Mouse (Mus musculus): Measurements from ENCODE around the gene Mnd1. TPM values are rescaled to one million over a fixed set of nuclear protein-coding genes. Genes with fewer than 3 reads are reported as not detected.

Gene Mnd1
- polyA plus RNA-seq (2015; fragmentation: Nextera tagmentation; extraction: Ambion mirVana): 5.3 and 6.5 TPM in 2 replicates

DNA sequence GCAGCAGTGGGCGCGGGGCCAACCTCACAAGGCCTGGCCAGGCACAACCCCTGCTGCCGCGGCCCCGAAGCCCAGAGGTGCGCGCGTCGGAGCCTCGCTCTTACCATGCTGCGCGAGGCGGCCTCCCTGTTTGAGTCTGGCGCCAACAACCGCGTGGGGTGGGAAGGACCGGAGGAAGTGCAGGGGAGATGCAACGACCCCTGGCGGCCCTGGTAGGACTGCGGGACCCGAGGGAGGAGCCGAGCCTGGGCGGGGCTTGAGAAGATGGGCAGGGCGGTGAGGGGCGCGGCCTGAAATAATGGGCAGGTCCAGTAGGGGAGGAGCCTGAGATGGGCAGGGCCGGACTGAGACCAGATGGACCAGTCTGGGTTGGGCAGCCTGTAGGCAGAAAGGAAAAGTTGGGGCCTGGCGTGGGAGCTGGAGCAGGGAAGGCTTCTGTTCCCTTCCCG lies at the start of gene Mnd1:
Gene Mnd1 (minus strand): TSS at position 229 of the 449 bp plus-strand sequence.
- no peak for TF ChIP-seq EP300 (IDR thresholded peaks at IDR 0.05)
- TF ChIP-seq CTCF (IDR thresholded peaks at IDR 0.05): peak; percentile 99
- DNase-seq (ENCODE audit: low spot score) (peak; percentile 99), ATAC-seq (peak; percentile 100)
- Histone ChIP-seq H3K9me3 (ENCODE audit: low read length) (no peaks in the 10 kb centered on the region), H3K9ac (replicated peaks; ENCODE audit: low read depth) (peak within 1 kb of the TSS; percentile 26; the same call in 1 of the 2 replicates), H3K36me3 (ENCODE audit: insufficient read depth, low read length) (no peaks in the 10 kb centered on the region), H3K4me3 (ENCODE audit: low read depth, low read length) (peak within 1 kb of the TSS; percentile 47), H3K4me2 (replicated peaks; ENCODE audit: low read depth, low read length) (peak within 1 kb of the TSS; percentile 92), H3K4me1 (ENCODE audit: insufficient read depth, low read depth, low read length) (no peaks in the 10 kb centered on the region), H3K27ac (ENCODE audit: low read length) (no peak within 1 kb of the TSS), H3K27me3 (replicated peaks; ENCODE audit: insufficient read depth, low read length) (no peaks in the 10 kb centered on the region)
- WGBS: 2% methylated on average over 29 of the region's 29 CpGs

DNA sequence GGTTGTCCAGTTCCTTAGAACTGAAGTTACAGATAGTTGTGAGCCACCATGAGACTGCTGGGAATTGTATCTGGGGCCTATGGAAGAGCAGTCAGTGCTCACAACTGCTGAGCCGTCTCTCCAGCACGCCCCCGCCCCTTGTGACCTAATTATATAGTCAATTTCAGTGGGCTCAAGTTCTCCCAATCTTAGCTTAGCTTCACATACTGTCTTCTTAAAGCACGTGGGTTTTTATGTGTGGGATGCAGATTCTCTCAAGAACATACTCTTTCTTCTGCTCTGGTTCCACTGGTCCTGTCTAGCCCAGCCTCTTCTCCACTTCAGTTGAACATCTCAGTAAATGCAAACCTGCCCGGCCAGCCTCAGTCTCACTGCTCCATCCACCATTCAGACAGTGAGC lies 49.1 kb upstream of the Mnd1 start:
- Histone ChIP-seq H3K9ac (replicated peaks; ENCODE audit: low read depth) (no peak overlapping the region), H3K4me3 (ENCODE audit: low read depth, low read length) (no peak overlapping the region), H3K4me1 (ENCODE audit: insufficient read depth, low read depth, low read length) (no peaks in the 10 kb centered on the region), H3K36me3 (ENCODE audit: insufficient read depth, low read length) (no peaks in the 10 kb centered on the region), H3K27ac (ENCODE audit: low read length) (no peak overlapping the region), H3K4me2 (replicated peaks; ENCODE audit: low read depth, low read length) (no peak overlapping the region), H3K9me3 (ENCODE audit: low read length) (no peaks in the 10 kb centered on the region), H3K27me3 (replicated peaks; ENCODE audit: insufficient read depth, low read length) (no peaks in the 10 kb centered on the region)
- WGBS: 82% methylated on average over 5 of the region's 5 CpGs
- TF ChIP-seq EP300 (IDR thresholded peaks at IDR 0.05): no peak
- no peak for TF ChIP-seq CTCF (IDR thresholded peaks at IDR 0.05)
- no peak for ATAC-seq
- DNase-seq (ENCODE audit: low spot score): no peak

GRCm38 (mm10) chr3:84200559-84201420 lies 45.2 kb upstream of the Mnd1 start:
- H3K27ac ChIP-seq (ENCODE audit: low read length): no peak overlapping the region
- DNase-seq (ENCODE audit: low spot score) (peak; percentile 41), ATAC-seq (peak; percentile 38; the same call in 1 of the 2 replicates)
- no peak overlapping the region for H3K9ac ChIP-seq (replicated peaks; ENCODE audit: low read depth)
- H3K27me3 ChIP-seq (replicated peaks; ENCODE audit: insufficient read depth, low read length): no peaks in the 10 kb centered on the region
- TF ChIP-seq CTCF (IDR thresholded peaks at IDR 0.05): no peak
- no peak for TF ChIP-seq EP300 (IDR thresholded peaks at IDR 0.05)
- H3K4me2 ChIP-seq (replicated peaks; ENCODE audit: low read depth, low read length): no peak overlapping the region
- H3K4me3 ChIP-seq (ENCODE audit: low read depth, low read length): no peak overlapping the region
- no peaks in the 10 kb centered on the region for H3K9me3 ChIP-seq (ENCODE audit: low read length)
- H3K4me1 ChIP-seq (ENCODE audit: insufficient read depth, low read depth, low read length): no peaks in the 10 kb centered on the region
- no peaks in the 10 kb centered on the region for H3K36me3 ChIP-seq (ENCODE audit: insufficient read depth, low read length)
- WGBS: 73% methylated on average over 13 of the region's 13 CpGs

- Histone ChIP-seq H3K4me3 (ENCODE audit: low read depth, low read length) (no peak overlapping the region), H3K36me3 (ENCODE audit: insufficient read depth, low read length) (no peaks in the 10 kb centered on the region), H3K4me2 (replicated peaks; ENCODE audit: low read depth, low read length) (no peak overlapping the region), H3K9ac (replicated peaks; ENCODE audit: low read depth) (no peak overlapping the region), H3K27me3 (replicated peaks; ENCODE audit: insufficient read depth, low read length) (no peaks in the 10 kb centered on the region), H3K27ac (ENCODE audit: low read length) (no peak overlapping the region), H3K9me3 (ENCODE audit: low read length) (no peaks in the 10 kb centered on the region), H3K4me1 (ENCODE audit: insufficient read depth, low read depth, low read length) (no peaks in the 10 kb centered on the region)
- no peak for DNase-seq (ENCODE audit: low spot score)
- WGBS: 90% methylated on average over 9 of the region's 9 CpGs
- no peak for TF ChIP-seq EP300 (IDR thresholded peaks at IDR 0.05)
- TF ChIP-seq CTCF (IDR thresholded peaks at IDR 0.05): no peak
- ATAC-seq: no peak
Measured at GRCm38 (mm10) chr3:84199516-84199915, 43.9 kb upstream of the Mnd1 start.

- Histone ChIP-seq H3K4me3 (ENCODE audit: low read depth, low read length) (no peak overlapping the region), H3K9me3 (ENCODE audit: low read length) (no peaks in the 10 kb centered on the region), H3K4me2 (replicated peaks; ENCODE audit: low read depth, low read length) (no peak overlapping the region), H3K27me3 (replicated peaks; ENCODE audit: insufficient read depth, low read length) (no peaks in the 10 kb centered on the region), H3K27ac (ENCODE audit: low read length) (no peak overlapping the region), H3K9ac (replicated peaks; ENCODE audit: low read depth) (no peak overlapping the region), H3K4me1 (ENCODE audit: insufficient read depth, low read depth, low read length) (no peaks in the 10 kb centered on the region), H3K36me3 (ENCODE audit: insufficient read depth, low read length) (no peaks in the 10 kb centered on the region)
- DNase-seq (ENCODE audit: low spot score): no peak
- TF ChIP-seq CTCF (IDR thresholded peaks at IDR 0.05) (no peak), EP300 (IDR thresholded peaks at IDR 0.05) (no peak)
- WGBS: 85% methylated on average over 3 of the region's 3 CpGs
- ATAC-seq: no peak
Measured at GRCm38 (mm10) chr3:84198229-84198628, 42.6 kb upstream of the Mnd1 start.

GRCm38 (mm10) chr3:84193881-84194280 lies 38.3 kb upstream of the Mnd1 start:
- Histone ChIP-seq H3K4me3 (ENCODE audit: low read depth, low read length) (no peak overlapping the region), H3K9me3 (ENCODE audit: low read length) (no peaks in the 10 kb centered on the region), H3K4me1 (ENCODE audit: insufficient read depth, low read depth, low read length) (no peaks in the 10 kb centered on the region), H3K27ac (ENCODE audit: low read length) (no peak overlapping the region), H3K4me2 (replicated peaks; ENCODE audit: low read depth, low read length) (no peak overlapping the region), H3K9ac (replicated peaks; ENCODE audit: low read depth) (no peak overlapping the region), H3K27me3 (replicated peaks; ENCODE audit: insufficient read depth, low read length) (no peaks in the 10 kb centered on the region), H3K36me3 (ENCODE audit: insufficient read depth, low read length) (no peaks in the 10 kb centered on the region)
- 52% methylated on average over 4 of the region's 4 CpGs for WGBS
- DNase-seq (ENCODE audit: low spot score) (no peak), ATAC-seq (no peak)
- TF ChIP-seq CTCF (IDR thresholded peaks at IDR 0.05) (no peak), EP300 (IDR thresholded peaks at IDR 0.05) (no peak)
